ENCODE assay signal across 8 mouse cellular contexts in the genomic region with DNA sequence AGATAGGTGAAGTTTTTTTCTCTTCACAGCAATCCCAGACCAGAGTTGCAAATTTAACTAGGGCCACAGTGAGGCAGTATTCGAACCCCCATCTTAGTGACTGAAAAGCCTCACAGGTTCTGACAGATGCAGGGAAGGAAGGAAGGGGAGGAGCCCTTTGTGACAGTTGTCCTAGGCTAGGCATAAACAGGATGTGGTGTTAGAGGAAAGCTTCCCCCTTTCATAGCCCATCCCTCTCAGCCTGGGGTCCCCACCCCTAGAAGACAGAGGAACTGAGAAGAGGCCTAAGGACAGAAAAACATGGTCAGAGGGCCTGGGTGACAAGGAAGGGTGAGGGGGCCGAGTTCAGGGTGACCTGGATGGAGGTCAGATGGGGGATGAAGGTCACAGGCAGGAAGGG. TPM values are rescaled to one million over a fixed set of nuclear protein-coding genes. Genes with fewer than 3 reads are reported as not detected.
DNase-seq lines count a peak whose midpoint lies in the region; ATAC-seq and TF ChIP-seq lines count a peak whose summit lies in the region.

No protein-coding gene starts in this region.

- peaks cover 5% of the 10 kb centered on the region for H3K4me1 ChIP-seq in heart, embryonic 10.5 days
- H3K4me1 ChIP-seq in liver, embryonic 14.5 days (replicated peaks; ENCODE audit: control insufficient read depth in 2 of 2, insufficient read depth in 2 of 2, low read length in 1 of 2), result peaks cover 6 to 11% of the 10 kb centered on the region in 2 experiments
- peaks cover 7% of the 10 kb centered on the region for H3K4me1 ChIP-seq in spleen, adult 2 months (ENCODE audit: control insufficient read depth, insufficient read depth, insufficient read length)
- peaks cover 7% of the 10 kb centered on the region for H3K4me1 ChIP-seq in hindbrain, embryonic 13.5 days (replicated peaks)

- peak overlapping the region; percentile 28 for H3K4me2 ChIP-seq in liver, embryonic 14.5 days (ENCODE audit: low read depth)
- H3K4me2 ChIP-seq in hindbrain, embryonic 13.5 days, result no peak overlapping the region

- peaks cover 1% of the 10 kb centered on the region; the same call in 1 of the 2 replicates for H3K27me3 ChIP-seq in heart, embryonic 10.5 days (ENCODE audit: insufficient read depth, poor library complexity, severe bottlenecking)
- no peaks in the 10 kb centered on the region for H3K27me3 ChIP-seq in liver, embryonic 14.5 days (ENCODE audit: control insufficient read depth, insufficient read depth, low read length)
- no peaks in the 10 kb centered on the region for H3K27me3 ChIP-seq in spleen, adult 2 months (ENCODE audit: control insufficient read depth, insufficient read depth, low read length)
- peaks cover 7% of the 10 kb centered on the region for H3K27me3 ChIP-seq in hindbrain, embryonic 13.5 days

- peak overlapping the region; percentile 54 for H3K4me3 ChIP-seq in gastrocnemius, adult 2 months
- no peak overlapping the region for H3K4me3 ChIP-seq in heart, embryonic 10.5 days
- peak overlapping the region; percentile 16 to 39; a peak in 3 of 4 replicates for H3K4me3 ChIP-seq in liver, embryonic 14.5 days (ENCODE audit: insufficient read depth in 1 of 2, low read depth in 2 of 2, low read length in 2 of 2)
- peak overlapping the region; percentile 66 for H3K4me3 ChIP-seq in spleen, adult 2 months (ENCODE audit: extremely low read depth, insufficient read depth, insufficient read length)
- no peak overlapping the region for H3K4me3 ChIP-seq in hindbrain, embryonic 13.5 days

- WGBS in heart, embryonic 10.5 days, result 50% methylated on average over 2 of the region's 2 CpGs
- WGBS in liver, embryonic 14.5 days (ENCODE audit: insufficient replicate concordance), result 11% methylated on average over 2 of the region's 2 CpGs
- 2% methylated on average over 2 of the region's 2 CpGs for WGBS in spleen, adult 2 months
- 62% methylated on average over 2 of the region's 2 CpGs for WGBS in hindbrain, embryonic 13.5 days

- no peak overlapping the region for H3K9ac ChIP-seq in liver, embryonic 14.5 days (replicated peaks)
- no peak overlapping the region for H3K9ac ChIP-seq in hindbrain, embryonic 13.5 days

- no peak for TF ChIP-seq EP300 in liver, embryonic 14.5 days (IDR thresholded peaks at IDR 0.05; ENCODE audit: low read depth)

- no peak for ATAC-seq in liver, embryonic 14.5 days (ENCODE audit: insufficient read depth)
- ATAC-seq in hindbrain, embryonic 13.5 days (ENCODE audit: low FRiP score), result no peak

- peak; percentile 35 for DNase-seq in gastrocnemius, adult 2 months
- no peak for DNase-seq in gastrocnemius, postnatal 10 days
- no peak for DNase-seq in heart, embryonic 10.5 days (ENCODE audit: low spot score)
- DNase-seq in liver, embryonic 14.5 days (ENCODE audit: low read depth in 3 of 3, low spot score in 3 of 3), result peak in 2 of 3 experiments; percentile 38 to 46
- DNase-seq in spleen, adult 2 months (ENCODE audit: low read depth in 1 of 2, low spot score in 2 of 2), result peak; percentile 77 to 88
- DNase-seq in cerebellum, postnatal 25 days, result no peak
- no peak for DNase-seq in right cerebral cortex, postnatal 14 days

- H3K36me3 ChIP-seq in heart, embryonic 10.5 days, result no peaks in the 10 kb centered on the region
- H3K36me3 ChIP-seq in liver, embryonic 14.5 days (replicated peaks; ENCODE audit: control insufficient read depth, insufficient read depth, low read depth), result no peaks in the 10 kb centered on the region
- H3K36me3 ChIP-seq in spleen, adult 2 months (ENCODE audit: control insufficient read depth, insufficient read depth, low read length), result peaks cover under 1% of the 10 kb centered on the region
- H3K36me3 ChIP-seq in hindbrain, embryonic 13.5 days, result no peaks in the 10 kb centered on the region

- TF ChIP-seq CTCF in gastrocnemius, adult 2 months (IDR thresholded peaks at IDR 0.05), result no peak
- TF ChIP-seq CTCF in liver, embryonic 14.5 days (IDR thresholded peaks at IDR 0.05; ENCODE audit: low read depth), result no peak
- TF ChIP-seq CTCF in spleen, adult 2 months (IDR thresholded peaks at IDR 0.05; ENCODE audit: extremely low read depth, insufficient read depth, insufficient read length, insufficient replicate concordance), result no peak

- peak; percentile 93 for TF ChIP-seq POLR2A in spleen, adult 2 months (IDR thresholded peaks at IDR 0.05; ENCODE audit: low read depth, low read length)

- no peaks in the 10 kb centered on the region for H3K9me3 ChIP-seq in heart, embryonic 10.5 days
- no peaks in the 10 kb centered on the region for H3K9me3 ChIP-seq in liver, embryonic 14.5 days (ENCODE audit: control insufficient read depth, low read length)
- H3K9me3 ChIP-seq in hindbrain, embryonic 13.5 days, result no peaks in the 10 kb centered on the region

- intact Hi-C loops in gastrocnemius, adult 2 months (cut with DNase I), result no loop called here

- H3K27ac ChIP-seq in gastrocnemius, adult 2 months, result peak overlapping the region; percentile 62
- peak overlapping the region; percentile 13; the same call in 1 of the 2 replicates for H3K27ac ChIP-seq in heart, embryonic 10.5 days
- no peak overlapping the region for H3K27ac ChIP-seq in liver, embryonic 14.5 days
- peak overlapping the region; percentile 96 for H3K27ac ChIP-seq in spleen, adult 2 months (ENCODE audit: insufficient read depth, low read length)
- no peak overlapping the region for H3K27ac ChIP-seq in hindbrain, embryonic 13.5 days

RNA-seq across cellular contexts. Expression of a gene that starts 3.5 kb away (rescaled TPM):
- total RNA-seq in gastrocnemius, adult 2 months (2021), result 1 to 10 TPM; 2.1 to 2.4 TPM
- total RNA-seq in gastrocnemius, postnatal 10 days (2021), result 10 to 100 TPM in 1 of 2 experiments, 1 to 10 TPM in 1; 10.0 to 10.8 TPM
- 7.5 and 8.7 TPM in 2 replicates for polyA plus RNA-seq in heart, embryonic 10.5 days (2016; fragmentation: Nextera tagmentation; extraction: Ambion mirVana)
- polyA plus RNA-seq in liver, embryonic 14.5 days (2012; rRNA removed), result 13.1 and 22.2 TPM in 2 replicates
- 31.4 and 39.3 TPM in 2 replicates for polyA plus RNA-seq in liver, embryonic 14.5 days (2014; fragmentation: Nextera tagmentation; extraction: Ambion mirVana)
- polyA plus RNA-seq in spleen, adult 2 months (2012; rRNA removed), result 43.1 and 46.2 TPM in 2 replicates
- 5.2 and 5.3 TPM in 2 replicates for polyA plus RNA-seq in hindbrain, embryonic 13.5 days (2015; fragmentation: Nextera tagmentation; extraction: Ambion mirVana)

RNA-seq across cellular contexts. Expression of a gene that starts 11.0 kb away (rescaled TPM):
- total RNA-seq in gastrocnemius, adult 2 months (2021), result under 1 TPM; 0.14 to 0.18 TPM
- 1 to 10 TPM; 1.4 to 2.0 TPM for total RNA-seq in gastrocnemius, postnatal 10 days (2021)
- 1.5 and 1.9 TPM in 2 replicates for polyA plus RNA-seq in heart, embryonic 10.5 days (2016; fragmentation: Nextera tagmentation; extraction: Ambion mirVana)
- polyA plus RNA-seq in liver, embryonic 14.5 days (2012; rRNA removed), result 0.41 and 0.58 TPM in 2 replicates
- polyA plus RNA-seq in liver, embryonic 14.5 days (2014; fragmentation: Nextera tagmentation; extraction: Ambion mirVana), result 0.15 TPM in 1 of 2 replicates, not detected in the other
- 2.7 and 3.3 TPM in 2 replicates for polyA plus RNA-seq in spleen, adult 2 months (2012; rRNA removed)
- 11.3 and 11.8 TPM in 2 replicates for polyA plus RNA-seq in hindbrain, embryonic 13.5 days (2015; fragmentation: Nextera tagmentation; extraction: Ambion mirVana)

RNA-seq across cellular contexts. Expression of a gene that starts 48.0 kb away (rescaled TPM):
- 10 to 100 TPM; 31.0 to 35.0 TPM for total RNA-seq in gastrocnemius, adult 2 months (2021)
- total RNA-seq in gastrocnemius, postnatal 10 days (2021), result 10 to 100 TPM; 36.5 to 46.2 TPM
- polyA plus RNA-seq in heart, embryonic 10.5 days (2016; fragmentation: Nextera tagmentation; extraction: Ambion mirVana), result 79.8 and 81.3 TPM in 2 replicates
- polyA plus RNA-seq in liver, embryonic 14.5 days (2012; rRNA removed), result 25.2 and 40.4 TPM in 2 replicates
- polyA plus RNA-seq in liver, embryonic 14.5 days (2014; fragmentation: Nextera tagmentation; extraction: Ambion mirVana), result 15.0 and 18.3 TPM in 2 replicates
- 85.1 and 88.6 TPM in 2 replicates for polyA plus RNA-seq in spleen, adult 2 months (2012; rRNA removed)
- 93.0 and 100 TPM in 2 replicates for polyA plus RNA-seq in hindbrain, embryonic 13.5 days (2015; fragmentation: Nextera tagmentation; extraction: Ambion mirVana)

RNA-seq across cellular contexts. Expression of a gene that starts 48.2 kb away (rescaled TPM):
- 10 to 100 TPM; 22.1 to 28.3 TPM for total RNA-seq in gastrocnemius, adult 2 months (2021)
- 10 to 100 TPM; 22.6 to 23.0 TPM for total RNA-seq in gastrocnemius, postnatal 10 days (2021)
- 58.8 and 62.0 TPM in 2 replicates for polyA plus RNA-seq in heart, embryonic 10.5 days (2016; fragmentation: Nextera tagmentation; extraction: Ambion mirVana)
- polyA plus RNA-seq in liver, embryonic 14.5 days (2012; rRNA removed), result 21.0 and 22.2 TPM in 2 replicates
- polyA plus RNA-seq in liver, embryonic 14.5 days (2014; fragmentation: Nextera tagmentation; extraction: Ambion mirVana), result 25.7 and 27.2 TPM in 2 replicates
- polyA plus RNA-seq in spleen, adult 2 months (2012; rRNA removed), result 26.6 and 31.5 TPM in 2 replicates
- polyA plus RNA-seq in hindbrain, embryonic 13.5 days (2015; fragmentation: Nextera tagmentation; extraction: Ambion mirVana), result 43.7 and 44.8 TPM in 2 replicates

Comparison
In these comparisons a context has a peak if more than half of its experiments do, and no peak if none do; other contexts are left out.
1. DNase-seq: peak in gastrocnemius, adult 2 months (single experiment), liver, embryonic 14.5 days (2 of 3) and spleen, adult 2 months (2 of 2); none in gastrocnemius, postnatal 10 days (single experiment), heart, embryonic 10.5 days (single experiment), cerebellum, postnatal 25 days (0 of 2) and right cerebral cortex, postnatal 14 days (single experiment).
2. H3K27ac ChIP-seq: peak in gastrocnemius, adult 2 months (single experiment), heart, embryonic 10.5 days (single experiment) and spleen, adult 2 months (single experiment); none in liver, embryonic 14.5 days (single experiment) and hindbrain, embryonic 13.5 days (single experiment).
3. H3K4me3 ChIP-seq: peak in gastrocnemius, adult 2 months (single experiment), liver, embryonic 14.5 days (2 of 2) and spleen, adult 2 months (single experiment); none in heart, embryonic 10.5 days (single experiment) and hindbrain, embryonic 13.5 days (single experiment).